Mouse (Mus musculus) C2C12 (cell line): ENCODE data around the gene Adora2a.

ENCODE experiments used
- CTCF ChIP-seq: IDR thresholded peaks from one replicate; pipeline ENCODE4 v1.5.1; 2011; ENCODE audit not compliant: control insufficient read depth, insufficient read depth, insufficient read length
- FOSL1 ChIP-seq: IDR thresholded peaks from one replicate; pipeline ENCODE4 v1.8.0; 2011; ENCODE audit warnings: mild to moderate bottlenecking, low read length; ENCODE audit not compliant: poor library complexity, insufficient read depth, severe bottlenecking
- MAX ChIP-seq: IDR thresholded peaks from one replicate; pipeline ENCODE4 v1.6.1; 2011; ENCODE audit warnings: mild to moderate bottlenecking, control low read depth
- MYOD1 ChIP-seq: IDR thresholded peaks from one replicate; pipeline ENCODE4 v1.6.1; 2011; ENCODE audit warnings: low read depth; ENCODE audit not compliant: control insufficient read depth, insufficient read length
- USF1 ChIP-seq: IDR thresholded peaks from one replicate; pipeline ENCODE4 v1.6.1; 2011; ENCODE audit warnings: low read depth, mild to moderate bottlenecking, control low read depth, moderate library complexity

GRCm38 (mm10) chr10:75318206-75318605, 1.5 kb downstream of the Adora2a start:
- TF ChIP-seq CTCF (no peak), MAX (no peak), MYOD1 (no peak), USF1 (no peak), FOSL1 (no peak)
